Mouse (Mus musculus) heart, adult 11 months (tissue): ENCODE results near the gene Dlgap4.

Experiments
- DNase-seq: peaks from one replicate; pipeline ENCODE4 v3.0.0; 2022

Dlgap4 gene

GRCm38 (mm10) chr2:156664407-156664806, 50.9 kb downstream of the Dlgap4 start:
- no peak for DNase-seq

DNA sequence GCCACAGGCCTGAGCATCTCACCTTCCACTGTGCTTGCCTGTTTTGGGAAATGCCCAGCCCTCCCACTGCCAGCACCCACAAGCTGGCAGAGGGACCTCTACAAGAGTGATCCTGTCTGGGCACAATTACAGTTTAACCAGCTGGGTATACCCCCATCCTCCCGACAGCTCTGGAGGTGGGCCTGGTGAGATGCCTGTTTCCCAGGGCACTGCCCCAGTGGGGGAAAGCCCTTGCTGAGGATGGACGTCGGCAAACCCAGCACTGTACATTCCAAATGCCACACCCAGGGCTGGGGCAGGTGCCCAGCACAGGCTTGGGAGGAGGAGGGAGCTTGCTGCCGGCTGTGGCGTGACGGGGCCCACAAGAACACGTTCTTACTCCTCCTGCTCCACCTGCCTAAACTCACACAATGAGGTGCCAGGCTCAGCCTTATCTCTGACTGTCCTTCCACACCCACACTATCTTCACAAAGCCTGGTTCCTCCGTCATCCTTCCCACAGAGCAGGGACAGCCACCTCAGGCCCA, 51.6 kb downstream of the Dlgap4 start:
- DNase-seq: no peak

DNA sequence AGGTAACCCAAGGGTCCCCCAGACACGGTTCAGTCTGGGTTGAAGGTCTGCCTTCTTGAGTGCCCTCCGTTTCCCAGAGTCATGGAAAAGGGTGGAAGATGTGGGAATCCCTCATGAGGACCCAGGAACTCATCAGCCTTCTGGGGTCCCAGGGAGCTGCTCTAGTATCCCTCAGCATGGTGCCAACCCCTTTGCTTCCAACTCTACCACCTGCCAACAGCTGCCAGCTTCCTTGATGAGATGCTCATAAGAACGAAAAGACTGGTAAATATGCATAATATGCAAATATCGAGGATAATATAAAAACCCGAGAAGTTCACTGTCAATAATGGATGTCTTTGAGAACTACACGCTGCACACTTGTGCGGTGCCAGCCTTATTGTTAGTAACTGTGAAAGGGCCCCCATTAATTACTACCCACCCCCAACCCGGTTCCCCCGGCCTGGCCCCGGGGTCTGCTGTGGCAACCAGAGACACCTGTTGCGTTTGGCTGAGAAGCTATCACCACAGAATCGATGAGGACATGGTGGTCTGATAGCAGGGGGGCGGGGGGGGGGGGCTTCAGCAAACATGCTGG, 52.2 kb downstream of the Dlgap4 start:
- no peak for DNase-seq

DNA sequence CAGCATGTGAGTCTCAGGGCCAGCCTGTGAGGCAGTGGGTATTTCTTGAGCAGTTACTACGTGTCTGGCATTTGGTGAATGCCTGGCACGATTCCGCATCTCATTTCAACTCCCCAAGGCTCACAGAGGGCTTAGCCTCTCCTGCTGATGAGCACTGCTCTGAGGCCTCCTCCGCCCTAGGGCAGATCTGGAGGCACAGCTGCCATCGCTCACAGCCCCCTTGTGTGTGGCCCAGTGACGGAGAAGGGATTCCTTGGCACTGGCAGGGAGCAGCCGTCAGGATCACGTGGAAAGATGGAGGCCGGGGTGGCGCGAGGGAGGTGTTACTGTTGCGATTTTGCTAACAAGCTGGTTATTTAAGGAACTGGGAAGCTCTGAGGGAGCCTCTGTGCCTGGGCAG, 52.7 kb downstream of the Dlgap4 start:
- no peak for DNase-seq

- no peak for DNase-seq
Observed at GRCm38 (mm10) chr2:156667290-156667689, 53.8 kb downstream of the Dlgap4 start.

DNA sequence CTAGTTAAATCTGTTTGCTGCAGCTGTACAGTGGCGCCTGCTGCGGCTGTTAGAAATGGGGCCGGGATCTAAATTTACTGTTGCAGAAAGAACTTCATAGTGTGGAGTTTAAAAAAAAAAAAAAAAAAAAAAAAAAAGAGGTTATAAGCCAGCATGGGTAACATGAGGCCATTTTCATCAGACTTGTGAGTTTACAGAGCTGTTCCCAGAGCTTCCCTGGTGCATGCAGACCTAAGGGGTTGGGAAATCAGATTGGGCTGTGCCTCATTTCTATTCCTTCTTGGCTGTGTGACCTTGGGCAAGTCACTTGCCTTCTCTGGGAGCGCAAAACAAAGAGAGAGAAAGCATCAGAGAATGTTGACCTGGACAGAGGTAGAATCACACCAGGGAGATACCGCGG, 55.1 kb downstream of the Dlgap4 start:
- no peak for DNase-seq

- DNase-seq: no peak
Observed at GRCm38 (mm10) chr2:156673307-156673706, 59.8 kb downstream of the Dlgap4 start.

DNA sequence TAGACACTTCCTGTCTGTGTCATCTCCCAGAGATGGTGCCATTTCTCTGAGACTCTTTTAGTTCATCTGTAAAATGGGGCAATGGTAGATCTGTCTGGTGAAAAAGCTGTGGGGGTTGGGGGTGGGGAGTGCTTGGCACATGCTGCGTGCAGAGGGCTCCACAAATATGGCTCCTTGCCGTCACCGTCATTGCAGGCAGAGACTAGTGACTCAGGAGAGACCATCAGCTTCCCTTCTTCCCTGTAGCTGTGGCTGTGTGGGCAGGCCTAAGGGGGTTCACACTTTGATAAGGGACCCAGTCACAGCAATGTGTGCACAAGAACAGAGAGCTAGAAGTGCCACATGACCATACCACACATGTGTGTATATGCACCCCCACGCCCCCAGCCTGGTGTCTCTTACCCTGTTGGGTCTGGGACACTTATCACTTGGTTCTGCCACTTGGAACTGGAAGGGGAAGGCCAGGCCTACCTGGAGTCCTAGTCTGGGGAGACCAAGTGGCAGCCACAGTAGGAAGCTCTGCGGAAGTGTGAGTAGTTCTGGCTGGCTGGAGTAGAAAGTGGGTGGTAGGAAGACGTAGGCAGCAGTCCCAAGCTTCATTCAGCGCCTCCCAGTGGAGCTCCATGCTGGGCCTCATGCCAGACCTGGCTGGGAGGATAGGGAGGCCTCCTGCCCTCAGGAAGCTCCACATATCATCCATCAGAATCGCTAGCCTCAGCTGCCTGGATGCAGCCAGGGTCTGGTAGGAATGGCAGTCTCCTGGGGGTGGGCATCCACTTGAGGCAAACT, 60.6 kb downstream of the Dlgap4 start:
- no peak for DNase-seq

- DNase-seq: no peak
Observed at GRCm38 (mm10) chr2:156676885-156677284, 63.4 kb downstream of the Dlgap4 start.

GRCm38 (mm10) chr2:156678112-156678511, 64.6 kb downstream of the Dlgap4 start:
- no peak for DNase-seq

DNA sequence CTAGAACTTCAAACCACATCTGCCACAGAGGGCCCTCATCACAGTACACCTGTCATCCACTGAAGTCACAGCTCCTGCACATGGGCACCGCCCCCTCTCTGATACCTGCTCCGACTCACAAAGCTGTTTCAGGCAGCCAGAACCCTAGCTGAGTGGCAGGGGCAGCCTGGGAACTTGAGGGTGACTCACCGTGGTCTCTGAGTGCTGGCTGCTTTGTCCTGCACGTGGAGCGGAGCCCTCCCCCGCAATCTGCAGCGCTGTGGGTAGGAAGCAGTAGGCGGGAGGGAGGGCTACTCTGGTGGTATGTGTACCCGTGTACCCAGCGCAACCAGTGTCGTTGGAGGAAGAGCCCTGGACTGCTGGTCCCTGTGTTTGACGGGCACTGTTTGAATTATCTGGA, 69.5 kb downstream of the Dlgap4 start:
- no peak for DNase-seq

DNA sequence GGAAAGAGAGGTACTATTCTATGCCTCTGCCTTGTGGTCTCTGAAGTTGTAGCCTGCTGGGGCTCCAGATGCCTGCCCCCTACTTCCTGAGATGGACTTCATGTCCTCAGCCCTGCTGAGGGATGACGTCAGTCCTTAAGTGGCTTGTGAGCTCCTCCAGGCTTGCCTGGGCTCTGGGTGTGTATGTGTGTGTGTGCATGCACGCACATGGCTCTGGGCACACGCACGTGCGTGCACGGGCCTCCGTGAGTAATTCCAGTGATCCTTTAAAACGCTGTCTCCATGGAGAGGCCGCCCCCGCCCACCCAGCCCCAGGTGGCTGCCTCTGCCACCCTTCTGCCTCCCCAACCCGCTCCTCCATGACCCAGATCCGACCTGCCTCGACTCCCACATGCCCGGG, 72.5 kb downstream of the Dlgap4 start:
- DNase-seq: no peak

GRCm38 (mm10) chr2:156686754-156687153, 73.2 kb downstream of the Dlgap4 start:
- DNase-seq: no peak

GRCm38 (mm10) chr2:156688604-156689003, 75.1 kb downstream of the Dlgap4 start:
- DNase-seq: no peak

GRCm38 (mm10) chr2:156690833-156691232, 77.3 kb downstream of the Dlgap4 start:
- no peak for DNase-seq

DNA sequence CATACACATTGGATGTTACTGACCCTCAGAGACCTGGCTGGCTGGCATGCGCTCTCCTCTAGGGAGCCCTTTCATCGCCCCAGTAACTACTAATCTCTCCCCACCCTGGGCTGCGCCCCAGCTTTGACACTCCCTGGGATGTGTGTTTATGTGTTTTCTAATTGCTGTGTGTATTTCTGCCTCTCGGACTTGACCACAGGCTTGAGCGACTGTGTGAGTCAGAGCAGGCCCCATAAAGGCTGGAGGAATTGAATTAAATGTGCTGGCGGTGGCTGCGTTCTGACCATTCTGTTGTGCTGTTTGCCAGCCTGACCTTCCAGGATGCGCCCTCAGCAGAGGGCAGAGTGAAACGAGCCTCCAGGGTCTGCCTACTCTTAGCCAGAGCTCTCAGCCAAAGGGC, 78.2 kb downstream of the Dlgap4 start:
- no peak for DNase-seq

DNA sequence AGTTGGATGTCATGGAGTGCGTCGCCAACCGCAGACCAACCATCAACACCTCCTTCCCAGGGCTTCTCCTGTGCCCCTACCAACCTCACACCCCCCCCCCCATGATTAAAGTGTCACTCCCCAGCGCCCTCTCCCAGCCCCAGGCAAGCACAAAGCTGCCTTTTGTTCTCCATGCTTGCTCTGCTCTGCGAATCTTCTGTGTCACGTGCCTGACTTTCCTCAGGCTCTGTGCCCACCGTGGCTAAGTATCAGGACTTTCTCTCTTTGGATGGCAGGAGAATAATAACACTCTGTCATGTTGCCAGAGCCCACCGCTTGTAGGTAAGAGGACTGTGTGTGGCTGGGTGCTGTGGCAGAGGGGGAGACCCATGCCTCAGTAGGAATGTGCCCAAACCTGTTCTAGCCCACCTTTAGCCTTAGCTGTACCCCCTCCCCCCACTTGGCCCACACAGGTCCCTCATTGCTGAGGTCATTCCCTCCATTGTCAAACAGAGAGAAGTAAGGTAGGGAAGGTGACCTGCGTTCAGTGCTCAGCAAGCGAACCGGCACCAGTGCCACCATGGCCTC, 79.8 kb downstream of the Dlgap4 start:
- no peak for DNase-seq

DNA sequence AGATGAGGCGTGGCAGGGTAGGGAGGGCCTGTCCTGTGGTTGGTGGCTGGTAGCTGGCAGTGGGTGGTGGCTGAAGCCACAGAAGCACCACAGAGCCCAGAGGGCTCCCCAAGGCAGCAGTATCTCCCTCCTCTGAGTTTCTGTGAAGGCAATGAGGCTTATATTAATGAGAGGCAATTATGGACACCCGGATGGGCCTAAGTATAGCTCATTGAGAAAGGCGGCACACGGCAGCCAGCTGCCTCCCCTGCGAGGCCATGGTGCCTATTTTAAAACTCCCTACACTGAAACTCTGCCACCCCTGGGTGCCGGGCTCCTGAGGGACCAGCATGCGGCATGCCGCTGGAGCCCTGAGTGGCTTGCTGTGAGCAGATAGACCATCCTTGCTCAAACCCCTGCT, 83.8 kb downstream of the Dlgap4 start:
- no peak for DNase-seq

GRCm38 (mm10) chr2:156698168-156698567, 84.7 kb downstream of the Dlgap4 start:
- DNase-seq: peak; percentile 95

DNA sequence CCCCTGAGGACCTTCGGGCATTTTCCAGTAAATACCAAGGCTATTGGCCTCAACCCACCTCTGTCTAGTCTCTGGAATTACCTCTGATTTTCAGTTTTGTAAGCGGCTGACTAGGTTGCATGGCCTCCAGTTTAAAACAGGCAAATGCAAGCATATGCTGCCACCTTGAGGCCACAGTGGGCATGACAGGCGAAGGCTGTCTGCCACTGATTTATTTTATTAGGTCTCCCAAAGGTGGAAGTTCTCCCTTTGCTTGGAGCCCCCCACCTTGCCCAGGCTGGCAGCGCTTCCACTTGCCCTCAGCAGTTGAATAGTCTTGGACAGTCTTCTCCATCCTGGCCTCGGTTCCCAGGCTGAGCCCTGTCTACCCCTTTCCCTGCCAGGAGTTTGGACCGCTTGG, 92.0 kb downstream of the Dlgap4 start:
- peak; percentile 93 for DNase-seq

DNA sequence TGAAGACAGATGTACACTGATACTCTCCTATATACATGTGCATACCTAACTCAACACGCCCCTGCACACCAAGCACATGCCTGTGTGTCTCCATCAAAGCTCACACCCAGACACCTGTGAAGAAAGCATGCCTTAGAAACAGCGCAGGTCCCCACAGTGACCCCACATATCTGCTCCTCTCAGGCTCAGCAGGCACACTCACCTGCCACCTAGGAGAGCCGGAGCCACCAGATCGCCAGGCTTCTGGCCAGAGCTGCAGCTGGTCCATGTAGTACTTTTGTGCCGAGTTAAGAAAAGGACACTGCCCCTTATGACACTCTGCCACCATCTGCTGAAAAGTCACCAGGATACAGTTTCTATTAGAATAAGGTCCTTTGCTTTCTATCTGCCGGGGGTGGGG, 103.2 kb downstream of the Dlgap4 start:
- DNase-seq: peak; percentile 93

DNA sequence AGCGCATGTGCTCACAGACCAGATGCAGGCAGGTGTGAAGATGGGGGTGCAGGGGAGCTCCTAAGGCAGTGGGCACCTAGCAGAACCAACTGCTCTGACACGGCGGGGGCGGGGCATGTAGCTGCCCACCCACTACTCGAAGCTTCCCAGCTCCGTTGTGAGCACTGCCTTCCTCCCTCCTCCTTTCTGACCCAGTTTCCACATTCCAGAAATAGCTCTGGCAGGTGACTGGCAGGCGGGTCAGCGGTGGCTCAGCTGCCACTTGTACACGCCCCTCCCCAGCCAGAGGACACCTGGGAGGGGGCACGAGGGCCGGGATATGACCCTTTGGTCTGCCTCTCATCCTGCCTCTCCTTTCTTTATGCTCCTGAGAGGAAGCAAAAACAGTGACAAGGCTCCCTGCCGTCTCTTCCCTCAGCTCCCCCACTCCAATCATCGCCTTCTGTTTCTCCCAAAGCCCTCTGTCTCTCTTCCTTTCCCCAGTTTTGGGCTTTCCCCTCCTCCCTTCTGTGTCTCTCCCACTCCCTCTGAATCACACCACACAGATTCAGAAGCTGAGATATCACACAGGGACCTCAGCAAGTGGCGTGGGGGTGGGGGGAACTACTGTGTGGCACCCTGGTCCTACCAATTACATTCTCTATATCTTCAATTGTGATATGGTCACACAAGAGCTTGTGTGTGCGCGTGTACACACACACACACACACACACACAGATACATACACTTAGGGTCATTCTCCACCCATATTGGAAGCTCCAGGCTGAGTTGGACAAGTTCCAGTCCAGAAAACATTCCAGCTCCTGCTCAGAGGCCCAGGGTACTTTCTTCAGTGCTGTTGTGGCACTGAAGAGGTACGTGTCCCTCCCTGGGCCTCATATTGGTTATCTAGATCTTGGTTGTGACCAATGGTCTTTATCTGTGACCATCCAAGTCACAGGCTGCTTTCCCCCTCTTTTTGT, 104.1 kb downstream of the Dlgap4 start:
- DNase-seq: peak; percentile 96

DNA sequence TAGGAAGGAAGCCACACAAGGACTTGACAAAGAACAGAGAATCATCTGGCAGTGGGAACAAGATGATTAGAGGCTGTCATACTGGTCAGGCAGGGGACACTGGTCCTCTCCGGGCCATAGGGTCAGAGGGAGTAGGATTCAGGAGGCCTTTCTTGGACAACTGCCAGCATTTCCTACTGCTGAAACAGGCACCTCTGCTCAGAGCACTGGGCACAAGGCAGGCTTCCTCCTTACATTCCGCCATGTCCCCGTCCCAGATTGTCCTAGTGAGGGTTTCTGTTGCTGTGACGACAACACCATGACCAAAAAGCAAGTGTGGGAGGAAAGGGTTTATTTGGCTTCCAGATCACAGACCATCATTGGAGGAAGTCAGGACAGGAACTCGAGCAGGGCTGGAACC, 105.3 kb downstream of the Dlgap4 start:
- peak; percentile 95 for DNase-seq
